Mouse (Mus musculus) c-Kit-positive CD71-negative TER-119-negative erythroid progenitor cells, embryonic 14.5 days (primary cell): ENCODE measurements around the gene Fgfr2.

Experiments
- DNase-seq: peaks from one replicate; pipeline ENCODE4 v3.0.0-alpha.2; 2013; ENCODE audit warnings: low read depth

Gene Fgfr2

DNA sequence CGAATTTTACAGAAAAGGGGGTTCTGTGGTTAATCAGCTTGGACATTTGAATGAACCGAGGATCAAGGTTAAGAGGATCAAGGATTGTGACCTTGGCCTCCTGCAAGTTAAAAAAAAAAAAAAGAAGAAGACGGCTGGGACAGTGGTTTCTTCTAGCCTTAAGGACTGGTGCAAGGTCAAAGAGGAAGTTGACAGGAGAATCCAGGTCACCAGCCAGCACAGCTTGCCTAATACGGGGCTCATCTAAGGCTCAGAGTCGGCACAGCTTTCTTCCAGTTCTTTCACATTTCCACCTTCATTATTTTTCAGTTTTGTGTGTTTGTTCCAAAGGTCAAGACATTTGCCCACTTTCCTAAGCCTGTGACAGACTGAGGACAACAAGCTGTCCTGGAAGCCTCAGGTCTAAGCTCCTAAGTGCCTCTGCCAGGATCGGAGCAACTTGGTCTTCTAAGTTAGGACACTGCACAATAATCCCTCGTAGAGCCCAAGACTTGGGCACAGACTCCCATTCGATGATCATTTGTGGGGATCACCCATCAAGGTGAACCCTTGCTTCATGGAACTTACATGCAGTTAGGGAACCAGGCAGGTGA, 2532.2 kb downstream of the Fgfr2 start:
- no peak for DNase-seq

DNA sequence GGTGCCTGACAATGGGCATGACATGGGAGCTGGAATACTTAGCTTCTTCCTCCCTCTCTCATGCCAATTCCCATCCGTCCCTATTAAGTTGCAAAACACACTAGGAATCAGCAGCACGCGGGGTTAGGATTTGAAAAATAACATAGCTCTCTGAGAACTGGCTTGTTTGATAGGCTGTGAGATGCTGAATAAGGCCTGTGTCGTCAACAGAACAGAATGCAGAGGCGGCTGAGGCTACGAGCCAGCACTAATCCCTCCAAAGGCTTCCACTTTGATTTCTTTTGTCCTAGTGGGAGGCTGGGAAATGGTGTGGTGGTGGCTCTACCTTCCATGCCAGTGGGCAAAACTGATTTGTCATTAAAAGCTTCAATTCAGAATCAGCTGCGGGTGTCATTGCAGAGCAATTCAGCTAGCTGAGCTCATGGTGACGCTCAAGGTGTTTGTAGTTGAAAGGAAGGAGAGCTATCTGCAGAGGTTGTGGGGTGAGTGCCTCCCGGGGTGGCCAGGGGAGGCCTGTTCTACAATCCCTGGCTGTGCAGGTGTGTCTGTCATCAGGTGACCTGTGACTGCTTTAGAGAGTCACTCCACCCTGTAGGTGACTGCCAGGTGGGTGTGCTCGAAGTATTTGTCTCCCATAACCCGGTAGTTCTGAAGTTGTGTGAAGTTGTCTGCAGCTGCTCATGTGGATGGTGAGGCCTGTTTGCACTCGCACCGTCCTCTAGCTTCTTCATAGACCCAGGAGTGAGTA, 2532.9 kb downstream of the Fgfr2 start:
- DNase-seq, result no peak

DNA sequence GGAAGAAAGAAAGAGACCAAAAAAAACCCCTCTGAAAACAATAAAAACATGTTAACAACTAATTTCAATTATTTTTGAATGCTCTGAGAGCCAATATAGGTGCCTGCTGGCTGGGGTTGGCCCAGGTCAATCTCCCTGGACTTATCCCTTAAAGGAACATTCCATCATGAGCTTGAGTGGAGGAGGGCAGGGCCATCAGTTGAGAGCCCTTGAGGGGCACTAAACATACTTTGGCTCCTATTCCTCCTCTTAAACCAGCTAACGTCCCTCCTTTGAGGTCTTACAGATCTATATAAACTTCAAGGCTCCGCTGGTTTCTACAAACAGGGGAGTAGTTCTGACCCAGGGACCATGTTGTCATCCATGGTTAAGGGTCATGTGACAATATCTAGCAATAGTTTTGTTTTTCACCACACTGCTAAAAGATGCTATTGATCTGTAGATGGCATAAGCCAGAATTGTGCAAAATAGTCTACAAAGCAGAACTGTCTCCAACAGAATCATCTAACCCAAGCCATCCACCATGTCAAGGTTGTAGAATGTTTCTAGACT, 2536.6 kb downstream of the Fgfr2 start:
- DNase-seq, result no peak

DNA sequence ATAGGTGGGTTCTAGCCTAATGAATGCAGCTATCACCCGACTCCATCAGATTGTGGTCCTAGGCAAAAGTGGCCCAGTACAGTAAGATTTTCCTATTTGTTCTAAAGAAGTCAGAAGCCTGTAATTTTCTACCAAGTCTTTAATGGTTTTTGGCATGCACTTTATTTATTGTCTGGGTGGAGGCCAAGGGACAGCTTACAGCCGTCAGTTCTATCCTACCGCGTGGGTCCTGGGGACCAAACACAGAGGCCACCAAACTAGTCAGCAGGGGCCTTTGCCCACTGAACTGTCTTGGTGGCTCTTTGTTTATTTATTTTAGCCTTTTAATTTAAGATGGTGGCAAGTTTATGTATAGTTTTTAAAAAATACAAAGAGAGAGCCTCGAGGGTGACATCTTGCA, 2544.5 kb downstream of the Fgfr2 start:
- no peak for DNase-seq

DNA sequence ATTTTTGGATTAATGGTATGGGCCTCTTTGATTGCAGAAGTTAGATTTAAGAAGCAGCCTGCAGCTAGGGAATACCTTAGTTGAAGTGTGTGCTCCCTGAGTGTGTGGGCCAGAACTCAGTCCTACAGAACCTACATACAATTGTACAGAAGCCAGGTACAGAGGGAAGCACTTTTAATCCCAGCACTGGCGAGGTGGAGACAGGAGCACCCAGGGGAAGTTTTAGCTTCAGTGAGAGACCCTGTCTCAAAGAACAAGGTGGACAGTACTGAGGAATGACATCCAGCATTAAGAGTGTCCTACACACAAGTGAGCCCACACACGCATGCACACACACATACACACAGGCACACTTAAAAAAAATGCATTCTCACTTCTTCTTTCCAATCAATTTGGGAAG, 2545.1 kb downstream of the Fgfr2 start:
- DNase-seq, result no peak

DNA sequence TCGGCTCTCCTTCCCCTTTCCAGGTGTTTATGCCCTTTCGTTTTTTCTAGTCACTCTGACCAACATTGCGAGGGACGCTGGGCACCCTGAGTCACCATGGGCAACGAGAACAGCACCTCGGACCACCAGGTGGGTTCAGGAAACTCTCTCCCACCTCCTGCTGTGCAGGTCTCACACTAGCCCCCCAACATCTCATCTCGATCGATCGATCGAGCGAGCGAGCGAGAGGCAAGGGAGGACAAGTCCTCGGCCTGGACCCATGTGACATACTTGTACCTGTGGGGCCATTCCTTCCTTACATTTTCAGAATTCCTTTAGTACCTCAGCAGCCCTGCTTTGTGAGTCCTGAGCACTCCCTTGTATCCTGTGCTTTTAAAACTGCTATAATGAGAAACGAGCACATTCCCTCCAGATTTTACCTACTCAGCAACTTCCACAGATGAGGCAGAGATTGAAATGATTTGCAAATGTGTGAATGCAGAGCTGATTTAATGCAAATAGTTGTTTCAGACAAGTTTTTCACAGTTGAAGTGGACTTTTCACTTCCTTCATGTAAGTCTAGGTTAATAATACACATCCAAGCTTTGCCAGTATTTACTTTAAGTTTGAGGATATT, 2545.7 kb downstream of the Fgfr2 start, which contains the start of gene Tacc2:
Gene Tacc2 (plus strand): TSS at position 51 of the 616 bp plus-strand sequence.
- DNase-seq, result no peak

DNA sequence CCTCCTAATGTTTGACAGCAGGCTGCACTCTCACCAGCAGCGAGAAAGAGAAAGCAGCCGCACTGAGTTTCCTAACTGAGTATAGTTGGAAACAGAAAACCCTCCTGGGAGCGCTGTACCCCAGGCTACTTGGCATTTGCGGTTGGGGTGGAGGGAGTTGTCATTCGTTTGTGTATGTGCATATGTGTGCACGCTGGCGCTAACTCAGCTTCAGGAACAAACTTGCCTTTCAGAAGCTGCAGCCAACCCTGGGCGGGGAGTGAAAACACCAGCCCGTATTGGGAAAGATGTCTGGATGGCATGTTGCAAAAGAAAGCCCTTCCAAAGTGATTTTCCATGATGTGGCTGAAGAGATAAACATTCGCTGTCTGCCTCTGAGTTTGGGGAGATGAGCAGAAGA, 2546.2 kb downstream of the Fgfr2 start:
- DNase-seq, result no peak

DNA sequence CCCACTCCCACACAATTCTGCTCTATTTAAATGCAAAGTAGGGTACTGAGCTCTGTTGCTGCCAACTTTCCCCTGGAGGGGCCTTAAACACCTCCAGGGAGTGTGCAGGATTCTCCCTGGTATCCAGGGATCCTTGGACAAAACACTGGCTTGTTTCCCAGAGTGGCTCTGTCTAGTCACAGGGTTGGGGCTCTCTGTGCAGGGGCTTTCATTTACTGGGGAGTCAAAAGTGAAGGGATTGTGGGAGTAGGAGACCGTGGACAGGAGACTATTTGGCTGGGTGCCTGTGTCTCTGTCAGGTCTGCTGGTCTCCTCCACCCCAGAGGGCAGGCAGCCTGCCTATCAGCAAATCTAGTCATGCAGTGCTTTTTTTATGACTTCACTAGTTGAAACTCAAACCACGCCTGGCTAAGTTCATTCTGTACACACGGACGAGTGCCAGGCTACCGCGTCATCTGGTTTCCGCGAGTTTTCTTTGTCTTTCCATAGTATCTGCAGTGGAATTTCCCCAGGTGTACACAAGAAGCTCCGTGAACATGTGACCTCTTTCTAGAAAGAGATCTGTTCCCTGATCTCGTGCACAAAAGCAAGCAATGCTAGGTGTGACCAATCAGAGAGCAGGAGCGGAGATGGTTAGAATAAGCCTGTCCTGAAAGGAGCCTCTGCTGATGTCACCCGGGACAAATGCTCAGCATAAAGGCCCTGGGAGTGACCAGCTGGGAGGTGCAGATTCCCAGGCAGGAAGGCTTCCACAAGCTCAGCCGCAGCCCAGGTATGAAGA, 2548.7 kb downstream of the Fgfr2 start:
- DNase-seq, result no peak

DNA sequence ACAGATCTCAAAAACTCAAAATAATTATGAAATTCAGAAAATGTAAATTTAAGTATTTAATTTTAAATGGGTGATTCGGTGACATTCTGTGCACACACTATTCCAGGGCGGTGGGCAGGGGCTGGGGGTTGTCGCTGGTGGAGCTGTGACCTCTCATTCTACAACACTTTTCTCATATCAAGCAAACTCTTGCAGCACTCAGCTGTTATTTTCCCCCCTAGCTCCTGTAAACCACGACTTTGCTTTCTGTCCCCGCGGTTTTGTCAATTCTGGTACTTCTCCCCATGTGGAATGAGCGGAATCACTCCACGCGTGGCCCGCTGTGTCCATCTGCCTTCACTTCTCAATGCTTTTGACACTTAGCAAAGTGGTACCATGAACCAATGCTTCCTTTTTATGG, 2549.4 kb downstream of the Fgfr2 start:
- DNase-seq, result no peak

DNA sequence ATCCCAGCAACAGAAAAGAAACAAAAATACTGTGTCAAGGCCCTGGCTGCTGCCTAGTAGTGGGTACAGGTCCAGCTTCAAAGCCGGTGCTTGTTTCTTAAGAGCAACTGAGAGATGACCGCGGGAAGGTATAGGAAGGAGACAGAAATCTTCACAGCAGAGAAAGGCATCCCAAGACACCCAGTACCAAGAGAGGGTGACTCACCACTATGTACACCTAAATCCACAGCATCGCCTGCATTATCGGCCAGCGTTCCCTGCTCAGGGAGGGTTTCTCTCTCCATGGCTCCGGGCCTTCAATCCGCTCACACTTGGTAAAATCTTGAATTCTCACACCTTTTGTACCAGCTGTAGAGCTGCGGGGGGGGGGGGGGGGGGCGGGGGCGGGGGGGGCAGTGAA, 2550.3 kb downstream of the Fgfr2 start, which contains the start of gene Nsmce4a:
Gene Nsmce4a (minus strand): TSS at position 298 of the 400 bp plus-strand sequence.
- no peak for DNase-seq

DNA sequence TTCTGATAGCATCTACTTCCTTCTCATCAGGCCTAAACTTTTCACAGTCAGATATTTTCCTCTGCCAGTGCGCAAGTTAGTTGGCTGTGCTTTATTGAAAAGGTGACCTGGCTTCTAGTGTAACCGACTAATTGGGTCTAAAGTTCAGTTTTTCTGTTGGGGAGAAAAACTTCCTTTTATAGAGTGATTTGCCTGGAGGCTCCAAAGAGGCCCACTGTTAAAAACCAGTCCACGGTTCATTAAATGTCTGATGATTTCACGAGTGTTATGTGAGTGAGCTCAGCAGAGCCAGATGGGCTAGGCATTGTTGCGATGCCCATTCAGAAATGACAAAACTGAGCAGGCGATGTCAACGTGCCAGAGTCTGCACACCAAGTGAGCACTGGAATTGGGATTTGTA, 2552.7 kb downstream of the Fgfr2 start:
- DNase-seq, result no peak

DNA sequence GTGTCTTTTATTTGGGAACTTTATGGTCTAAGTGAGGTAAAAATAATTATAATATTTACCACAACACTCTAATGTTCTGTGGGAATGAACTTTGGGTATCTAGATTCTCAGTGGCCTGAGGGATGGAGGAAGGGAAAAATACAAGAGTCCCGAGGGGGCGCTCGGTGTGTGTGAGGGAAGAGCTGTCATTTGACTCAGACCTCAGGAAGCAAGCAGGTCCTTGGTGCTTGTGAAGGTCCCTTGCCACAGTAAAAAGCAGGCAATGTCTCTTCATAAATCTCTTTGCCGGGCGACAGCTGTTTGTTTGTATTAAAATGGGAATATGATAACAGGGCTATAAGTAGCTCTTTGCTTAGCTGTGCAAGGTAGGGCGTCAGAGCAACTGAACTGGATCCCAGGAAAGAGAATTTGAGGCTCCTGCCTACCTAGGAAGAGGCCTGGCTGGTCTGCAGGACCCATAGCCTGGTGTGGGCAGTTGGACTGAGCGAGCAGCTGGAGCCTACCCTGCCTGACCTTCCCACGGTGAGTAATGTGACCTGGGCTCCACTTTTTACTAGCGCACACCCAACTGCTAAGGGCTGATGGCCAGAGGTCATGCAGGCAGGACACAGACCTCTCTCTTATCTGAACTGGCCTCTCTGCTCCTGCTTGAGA, 2554.2 kb downstream of the Fgfr2 start:
- no peak for DNase-seq

DNA sequence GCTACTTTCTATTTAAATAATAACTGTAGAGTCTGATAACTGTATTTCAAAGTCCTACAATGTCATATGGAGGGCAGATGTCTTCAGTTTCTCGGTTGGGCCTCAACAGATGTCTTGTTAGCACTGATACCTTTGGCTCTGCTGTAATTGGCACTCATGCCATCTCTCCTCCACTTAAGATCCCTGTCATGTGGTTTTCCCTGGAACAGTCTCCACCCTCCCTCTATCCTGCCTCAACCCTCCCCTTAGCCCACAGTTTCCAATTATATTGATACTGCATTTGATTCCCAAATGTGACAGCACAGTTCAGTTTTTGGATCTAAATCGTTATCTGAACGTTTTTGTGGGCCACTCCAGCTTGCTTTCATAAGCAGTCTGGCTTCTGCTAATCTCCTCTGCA, 2558.6 kb downstream of the Fgfr2 start:
- DNase-seq, result no peak

DNA sequence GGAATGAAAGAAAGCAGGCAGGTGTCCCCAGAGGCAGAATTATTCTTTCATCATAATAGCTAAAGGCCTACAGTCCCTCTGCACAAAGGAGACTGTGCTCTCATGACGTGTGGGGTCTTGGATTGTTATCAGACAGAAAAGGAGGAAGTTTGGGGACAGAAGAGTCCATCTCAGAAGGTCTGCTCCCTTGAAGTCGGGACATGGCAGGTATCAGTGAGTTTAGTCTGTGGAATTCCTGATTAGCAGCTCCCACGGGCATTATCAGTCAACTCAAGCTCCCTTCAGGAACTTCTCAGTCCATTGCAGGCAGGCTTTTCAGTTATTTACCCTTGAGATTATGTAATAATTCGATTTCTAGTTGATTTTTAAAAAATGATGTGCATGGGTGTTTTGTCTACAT, 2559.3 kb downstream of the Fgfr2 start:
- DNase-seq, result no peak

DNA sequence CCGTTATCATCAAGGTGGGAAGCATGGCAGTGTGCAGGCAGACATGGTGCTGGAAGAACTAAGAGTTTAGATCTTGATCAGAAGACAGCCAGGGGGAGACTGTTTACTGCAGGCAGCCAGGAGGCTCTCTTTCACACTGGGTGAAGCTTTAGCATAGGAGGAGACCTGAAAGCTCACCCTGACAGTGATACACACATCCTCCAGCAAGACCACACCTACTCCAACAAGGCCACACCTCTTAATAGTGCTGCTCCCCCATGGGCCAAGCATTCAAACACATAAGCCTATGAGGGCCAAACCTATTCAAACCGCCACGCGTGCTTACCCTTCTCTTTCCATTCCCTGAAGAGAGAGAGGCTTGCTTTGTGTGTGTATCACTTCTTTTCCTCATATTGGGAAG, 2559.9 kb downstream of the Fgfr2 start:
- no peak for DNase-seq

DNA sequence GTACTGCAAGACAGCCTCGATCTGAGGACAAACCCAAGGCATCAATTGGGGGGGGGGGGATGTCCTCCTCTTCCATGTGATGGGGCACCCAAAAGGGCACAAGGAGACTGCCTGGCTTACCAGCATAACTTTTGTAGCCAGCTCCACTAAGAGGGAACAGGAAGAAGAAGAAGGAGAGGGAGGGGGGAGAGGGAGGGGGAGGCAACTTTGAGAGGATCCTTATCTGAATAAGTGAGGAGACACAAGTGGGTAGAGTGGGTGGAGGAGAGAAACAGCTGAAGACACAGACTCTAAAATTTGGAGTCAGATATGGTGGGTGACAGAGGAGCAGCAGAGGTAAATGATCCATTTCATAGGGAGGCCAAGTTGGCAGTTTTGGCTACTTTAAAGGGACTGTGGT, 2562.2 kb downstream of the Fgfr2 start:
- no peak for DNase-seq

DNA sequence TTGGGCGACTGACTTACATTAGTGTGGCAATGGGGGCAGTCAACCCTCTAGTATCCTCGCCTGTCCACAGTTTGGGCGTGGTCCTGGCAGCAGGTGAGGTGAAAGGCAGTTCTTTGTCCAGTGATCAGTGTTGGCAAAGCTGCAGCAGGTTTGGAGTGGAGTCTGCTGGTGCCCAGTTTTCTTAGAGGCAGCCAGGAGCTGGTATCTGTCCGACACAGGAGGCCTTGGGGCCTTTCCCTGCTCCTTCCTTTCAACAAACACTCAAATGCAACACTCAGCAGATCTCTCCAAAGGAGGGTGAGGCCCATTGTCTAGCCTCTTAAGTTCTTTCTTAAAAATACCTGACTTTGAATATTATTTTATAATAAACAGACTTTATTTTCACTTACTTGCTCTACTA, 2564.6 kb downstream of the Fgfr2 start:
- no peak for DNase-seq

DNA sequence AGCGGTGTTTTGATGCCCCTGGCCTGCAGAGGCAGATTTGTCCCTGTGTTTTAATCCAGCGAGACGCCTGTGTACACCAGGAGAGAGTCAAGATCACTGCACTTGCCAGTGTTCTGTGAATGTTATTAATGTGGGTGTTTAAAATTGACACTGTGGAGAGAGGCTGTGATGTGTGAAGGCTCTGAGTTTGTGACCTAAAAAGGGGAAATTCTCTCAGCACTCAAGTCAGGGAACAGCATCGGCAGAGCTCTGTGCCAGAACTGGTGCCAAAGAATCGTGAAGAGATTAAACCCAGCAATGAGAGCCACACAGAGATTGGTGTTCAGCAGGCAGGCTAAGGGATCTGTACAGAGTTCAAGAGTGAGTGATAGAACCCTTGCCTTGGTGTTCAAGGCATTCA, 2567.6 kb downstream of the Fgfr2 start:
- no peak for DNase-seq

DNA sequence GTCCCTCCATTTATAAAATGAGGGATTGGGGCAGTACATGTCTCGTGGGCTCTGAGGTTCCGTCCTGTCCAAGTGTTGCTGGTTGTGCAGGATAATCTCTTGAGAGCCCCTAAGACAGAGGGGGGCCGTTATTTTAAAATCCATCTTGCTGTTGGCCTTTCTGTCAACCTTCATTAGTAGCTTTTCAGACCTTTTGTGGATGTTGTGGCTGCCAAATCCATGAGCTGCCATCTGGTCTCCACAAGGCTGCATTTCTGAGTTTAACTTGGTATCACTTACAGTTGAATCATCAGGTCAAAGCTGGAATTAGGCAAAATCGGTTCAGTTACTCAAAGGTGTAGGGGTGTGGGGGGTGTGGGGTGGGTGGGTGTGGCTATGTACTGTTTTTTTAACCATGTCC, 2569.8 kb downstream of the Fgfr2 start:
- no peak for DNase-seq

DNA sequence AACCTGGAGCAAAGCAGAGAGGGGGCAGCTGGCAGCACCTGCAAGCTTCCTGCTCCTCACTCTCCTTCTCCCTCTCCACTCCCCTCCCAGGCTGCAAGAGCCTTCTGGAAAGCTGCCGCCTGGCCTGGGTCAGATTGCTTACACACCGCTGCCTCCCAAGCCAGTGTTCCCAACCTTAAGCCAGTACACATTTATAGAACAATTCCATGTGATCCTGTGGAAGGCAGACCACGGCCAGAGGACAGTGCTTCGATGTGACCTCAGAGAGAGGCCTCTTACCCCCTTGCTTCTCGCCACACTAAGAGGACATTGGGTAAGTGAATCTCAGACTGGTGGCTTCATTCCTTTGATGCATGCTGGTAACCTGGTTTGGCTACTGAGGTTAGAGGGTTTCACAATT, 2570.4 kb downstream of the Fgfr2 start:
- DNase-seq, result no peak

DNA sequence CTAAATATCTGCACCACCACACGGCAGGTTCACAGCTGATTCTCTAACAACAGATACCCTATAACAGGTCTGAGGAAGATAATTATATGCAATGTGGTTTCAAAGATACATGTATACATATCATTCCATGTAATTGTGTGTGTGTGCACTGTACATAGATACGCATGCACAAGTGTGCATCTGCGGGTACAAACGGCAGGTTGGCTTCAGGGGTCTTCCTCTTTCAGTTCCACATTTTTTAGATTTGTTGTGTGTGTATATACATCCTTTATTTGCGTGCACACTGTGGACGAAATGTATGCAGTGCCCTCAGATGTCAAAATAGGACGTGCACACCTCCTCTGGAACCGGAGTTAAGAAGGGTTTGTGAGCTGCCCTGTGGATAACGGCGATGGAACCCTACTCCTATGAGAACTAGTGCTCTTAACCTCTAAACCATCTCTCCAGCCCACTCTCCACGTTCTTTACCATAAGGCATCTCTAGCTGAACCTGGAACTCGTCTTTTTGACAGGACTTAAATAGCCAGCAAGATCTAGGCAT, 2575.4 kb downstream of the Fgfr2 start:
- no peak for DNase-seq
